Mouse (Mus musculus): ENCODE data around the gene Tmsb10. TPM values are rescaled to one million over a fixed set of nuclear protein-coding genes. Genes with fewer than 3 reads are reported as not detected.

Tmsb10 gene
- polyA plus RNA-seq, 1 experiment from 2014 or later = 3,130 TPM

Other genes starting within 250 kb of the Tmsb10 start
- 21.8 and 23.1 TPM in 2 replicates for gene Tcf7l1, start 169.5 kb downstream of the Tmsb10 start, polyA plus RNA-seq (2014; fragmentation: Nextera tagmentation; extraction: Ambion mirVana)
- 40.0 and 48.6 TPM in 2 replicates for gene Kcmf1, start 58.8 kb downstream of the Tmsb10 start, polyA plus RNA-seq (2014; fragmentation: Nextera tagmentation; extraction: Ambion mirVana)

Measured in neural tube, embryonic 11.5 days (tissue).